In the genomic region with DNA sequence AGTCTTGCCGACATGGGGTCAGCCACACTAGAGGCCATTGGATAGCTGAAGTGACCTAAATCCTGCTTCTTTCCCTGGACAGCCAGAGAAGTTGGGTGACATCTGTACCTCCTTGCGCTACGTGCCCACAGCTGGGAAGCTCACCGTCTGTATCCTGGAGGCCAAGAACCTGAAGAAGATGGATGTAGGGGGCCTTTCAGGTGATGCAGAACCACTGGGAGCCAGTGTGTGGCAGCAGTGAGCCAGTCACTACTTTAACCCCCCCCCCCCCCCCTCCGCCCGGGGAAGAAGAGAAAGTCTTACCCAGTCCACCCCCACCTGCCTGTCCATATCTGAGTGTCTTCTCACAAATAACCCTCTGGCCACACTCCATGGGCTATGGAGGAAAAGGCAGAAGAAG, we compare ENCODE assay signal across 8 mouse cellular contexts.
A peak's percentile ranks its signal among the peaks of the same experiment; 100 is the strongest.
DNase-seq lines count a peak whose midpoint lies in the region; ATAC-seq and TF ChIP-seq lines count a peak whose summit lies in the region.

No protein-coding gene starts in this region.

- no peak for TF ChIP-seq POLR2A in olfactory bulb, adult 2 months (IDR thresholded peaks at IDR 0.05; ENCODE audit: insufficient read depth, low read depth, low read length)

- H3K4me2 ChIP-seq in midbrain, postnatal 0 days (ENCODE audit: low read depth, low read length, poor library complexity, severe bottlenecking): no peak overlapping the region

- H3K27me3 ChIP-seq in midbrain, postnatal 0 days (ENCODE audit: insufficient read depth, low read length): no peaks in the 10 kb centered on the region
- H3K27me3 ChIP-seq in midbrain, embryonic 10.5 days (ENCODE audit: low read depth, poor library complexity, severe bottlenecking): peaks cover 23% of the 10 kb centered on the region

- no peak overlapping the region for H3K9ac ChIP-seq in midbrain, postnatal 0 days (replicated peaks; ENCODE audit: low read length, poor library complexity, severe bottlenecking)

- WGBS in midbrain, postnatal 0 days: 84% methylated on average over 4 of the region's 6 CpGs
- WGBS in midbrain, embryonic 10.5 days: 61% methylated on average over 6 of the region's 6 CpGs
- 53% methylated on average over 6 of the region's 6 CpGs for WGBS in olfactory bulb, adult 2 months

- no peak overlapping the region for H3K27ac ChIP-seq in midbrain, postnatal 0 days (ENCODE audit: low read depth, low read length)
- no peak overlapping the region for H3K27ac ChIP-seq in midbrain, embryonic 10.5 days (replicated peaks)
- no peak overlapping the region for H3K27ac ChIP-seq in olfactory bulb, adult 2 months (ENCODE audit: insufficient read depth, low read depth, low read length)

- H3K36me3 ChIP-seq in midbrain, postnatal 0 days (ENCODE audit: insufficient read depth, low read length): 0 out of 2 replicates have a peak, but pooled peaks cover 2% of the 10 kb centered on the region
- peaks cover 58% of the 10 kb centered on the region for H3K36me3 ChIP-seq in midbrain, embryonic 10.5 days

- intact Hi-C loops in left cerebral cortex, postnatal 4 days (cut with DNase I): no loop called here

- peak; percentile 50 to 54 for DNase-seq in cerebellum, postnatal 36 days
- no peak for DNase-seq in cerebellum, adult 11 months
- no peak for DNase-seq in midbrain, postnatal 0 days (ENCODE audit: low spot score)
- DNase-seq in midbrain, embryonic 10.5 days (ENCODE audit: low spot score): no peak
- DNase-seq in embryo, embryonic 10.5 days (ENCODE audit: low spot score): peak; percentile 39
- no peak for DNase-seq in left cerebral cortex, postnatal 4 days
- no peak for DNase-seq in frontal cortex, postnatal 14 days (ENCODE audit: low spot score in 2 of 2)

- peaks cover 3% of the 10 kb centered on the region; the same call in 1 of the 2 replicates for H3K4me1 ChIP-seq in midbrain, postnatal 0 days (ENCODE audit: insufficient read depth, low read length)
- H3K4me1 ChIP-seq in midbrain, embryonic 10.5 days: peaks cover 14% of the 10 kb centered on the region
- H3K4me1 ChIP-seq in olfactory bulb, adult 2 months (ENCODE audit: control insufficient read depth, insufficient read depth, low read length): peaks cover 3% of the 10 kb centered on the region; the same call in 1 of the 2 replicates

- no peaks in the 10 kb centered on the region for H3K9me3 ChIP-seq in midbrain, postnatal 0 days (ENCODE audit: low read length)
- H3K9me3 ChIP-seq in midbrain, embryonic 10.5 days (replicated peaks): no peaks in the 10 kb centered on the region

- no peak for ATAC-seq in midbrain, postnatal 0 days (ENCODE audit: low FRiP score)

- peak; percentile 47; the same call in 1 of the 2 replicates for TF ChIP-seq CTCF in midbrain, postnatal 0 days (IDR thresholded peaks at IDR 0.05)
- TF ChIP-seq CTCF in olfactory bulb, adult 2 months (IDR thresholded peaks at IDR 0.05; ENCODE audit: insufficient read depth, low read depth, low read length): peak; percentile 50; the same call in 1 of the 2 replicates

- no peak overlapping the region for H3K4me3 ChIP-seq in midbrain, postnatal 0 days (ENCODE audit: low read depth, low read length)
- no peak overlapping the region for H3K4me3 ChIP-seq in midbrain, embryonic 10.5 days
- H3K4me3 ChIP-seq in olfactory bulb, adult 2 months (ENCODE audit: insufficient read depth, low read depth, low read length): no peak overlapping the region

Comparison
In these comparisons a context has a peak if more than half of its experiments do, and no peak if none do; other contexts are left out.
1. DNase-seq: peak in cerebellum, postnatal 36 days (2 of 2) and embryo, embryonic 10.5 days (single experiment); none in cerebellum, adult 11 months (single experiment), midbrain, postnatal 0 days (single experiment), midbrain, embryonic 10.5 days (single experiment), left cerebral cortex, postnatal 4 days (single experiment) and frontal cortex, postnatal 14 days (0 of 2).